Mouse (Mus musculus) kidney, embryonic 14.5 days (tissue): Measurements from ENCODE around the gene Asphd1. TPM values are rescaled to one million over a fixed set of nuclear protein-coding genes. Genes with fewer than 3 reads are reported as not detected.

ENCODE experiments used
- polyA plus RNA-seq: library from polyadenylated mRNA; unstranded; fragments of >200 nt; fragmentation: Nextera tagmentation; extraction: Ambion mirVana; gene quantifications from 2 replicates; pipeline ENCODE4 v1.2.1, GENCODE M21; 2014

The Asphd1 gene
- polyA plus RNA-seq, 1 experiment from 2014 or later, result 0.34 TPM

Other genes with a start within 250 kb of the Asphd1 start
- 18.3 and 19.6 TPM in 2 replicates for gene Coro1a, start 241.8 kb downstream of the Asphd1 start, polyA plus RNA-seq
- 55.0 and 79.2 TPM in 2 replicates for gene Mapk3, start 190.0 kb downstream of the Asphd1 start, polyA plus RNA-seq
- 2.0 and 2.6 TPM in 2 replicates for gene Gdpd3, start 183.2 kb downstream of the Asphd1 start, polyA plus RNA-seq
- gene Ypel3, start 172.6 kb downstream of the Asphd1 start, polyA plus RNA-seq, result 87.5 and 94.5 TPM in 2 replicates
- 0.24 and 0.36 TPM in 2 replicates for gene Tbx6, start 168.1 kb downstream of the Asphd1 start, polyA plus RNA-seq
- 294 and 371 TPM in 2 replicates for gene Ppp4c, start 157.1 kb downstream of the Asphd1 start, polyA plus RNA-seq
- gene Fam57b, start 151.9 kb downstream of the Asphd1 start, polyA plus RNA-seq, result 0.15 TPM in 1 of 2 replicates, not detected in the other
- not detected in 2 replicates for gene 4930451I11Rik, start 117.9 kb downstream of the Asphd1 start, polyA plus RNA-seq
- gene Doc2a, start 102.2 kb downstream of the Asphd1 start, polyA plus RNA-seq, result 7.2 and 8.8 TPM in 2 replicates
- 22.8 and 23.5 TPM in 2 replicates for gene Hirip3, start 87.6 kb downstream of the Asphd1 start, polyA plus RNA-seq
- 92.4 and 94.0 TPM in 2 replicates for gene Ino80e, start 87.2 kb downstream of the Asphd1 start, polyA plus RNA-seq
- gene Taok2, start 64.9 kb downstream of the Asphd1 start, polyA plus RNA-seq, result 24.9 and 29.2 TPM in 2 replicates
- 27.4 and 30.5 TPM in 2 replicates for gene Tmem219, start 26.7 kb downstream of the Asphd1 start, polyA plus RNA-seq
- gene Kctd13, start 20.7 kb downstream of the Asphd1 start, polyA plus RNA-seq, result 13.1 and 19.4 TPM in 2 replicates
- 1.1 and 1.7 TPM in 2 replicates for gene Sez6l2, start 981 bp upstream of the Asphd1 start, polyA plus RNA-seq
- 77.4 and 89.1 TPM in 2 replicates for gene Cdipt, start 26.3 kb upstream of the Asphd1 start, polyA plus RNA-seq
- gene Cdiptos, start 26.5 kb upstream of the Asphd1 start, polyA plus RNA-seq, result 1.3 and 2.5 TPM in 2 replicates
- 7.7 and 9.7 TPM in 2 replicates for gene Mvp, start 65.0 kb upstream of the Asphd1 start, polyA plus RNA-seq
- 0.31 and 0.38 TPM in 2 replicates for gene Pagr1b, start 66.9 kb upstream of the Asphd1 start, polyA plus RNA-seq
- gene Pagr1a, start 67.8 kb upstream of the Asphd1 start, polyA plus RNA-seq, result 41.3 and 89.2 TPM in 2 replicates
- gene Gm42742, start 71.5 kb upstream of the Asphd1 start, polyA plus RNA-seq, result 21.8 and 65.4 TPM in 2 replicates
- gene Prrt2, start 71.6 kb upstream of the Asphd1 start, polyA plus RNA-seq, result 4.1 and 9.6 TPM in 2 replicates
- 73.1 and 77.6 TPM in 2 replicates for gene Maz, start 77.5 kb upstream of the Asphd1 start, polyA plus RNA-seq
- gene Kif22, start 92.9 kb upstream of the Asphd1 start, polyA plus RNA-seq, result 129 and 151 TPM in 2 replicates
- not detected in 2 replicates for gene Zg16, start 137.7 kb upstream of the Asphd1 start, polyA plus RNA-seq
- 3.5 TPM in 2 replicates for gene AI467606, start 141.8 kb upstream of the Asphd1 start, polyA plus RNA-seq
- 8.9 and 13.0 TPM in 2 replicates for gene Qprt, start 172.6 kb upstream of the Asphd1 start, polyA plus RNA-seq
- 0.14 and 0.26 TPM in 2 replicates for gene Spn, start 188.2 kb upstream of the Asphd1 start, polyA plus RNA-seq
- gene Cd2bp2, start 246.5 kb upstream of the Asphd1 start, polyA plus RNA-seq, result 41.0 and 57.6 TPM in 2 replicates